Mouse (Mus musculus) right cerebral cortex, adult 2 months (tissue): Measurements from ENCODE around the gene Il9.
A peak's percentile ranks its signal among the peaks of the same experiment; 100 is the strongest.

Source experiments
- DNase-seq, 2 experiments: peaks; one replicate each; pipeline ENCODE4 v3.0.0; 2021 to 2022; ENCODE audit warnings: low spot score in 2 of 2

Il9 gene

DNA sequence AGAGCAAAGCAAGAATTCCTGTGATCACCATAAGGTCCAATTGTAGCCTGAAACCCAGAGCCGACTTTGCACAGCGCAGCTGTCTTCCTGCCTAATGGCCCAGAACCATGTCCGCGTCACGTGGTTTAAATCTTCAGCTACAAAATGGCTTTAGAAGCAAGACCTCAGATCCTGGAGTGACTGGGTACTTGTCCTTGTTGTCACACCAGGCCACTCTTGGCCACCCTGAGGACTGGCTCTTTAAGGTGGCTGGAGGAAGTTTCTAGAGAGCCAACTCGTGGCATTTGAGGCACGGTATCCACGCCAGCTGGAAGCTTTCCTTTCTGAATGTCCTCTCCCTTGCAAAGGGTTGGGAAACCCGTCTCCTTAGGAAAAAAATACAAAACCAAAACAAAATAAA, 10.1 kb downstream of the Il9 start:
- DNase-seq, result peak in 1 of 2 experiments; percentile 18

- DNase-seq, result no peak
Measured at GRCm38 (mm10) chr13:56471211-56471610, 10.8 kb downstream of the Il9 start.

DNA sequence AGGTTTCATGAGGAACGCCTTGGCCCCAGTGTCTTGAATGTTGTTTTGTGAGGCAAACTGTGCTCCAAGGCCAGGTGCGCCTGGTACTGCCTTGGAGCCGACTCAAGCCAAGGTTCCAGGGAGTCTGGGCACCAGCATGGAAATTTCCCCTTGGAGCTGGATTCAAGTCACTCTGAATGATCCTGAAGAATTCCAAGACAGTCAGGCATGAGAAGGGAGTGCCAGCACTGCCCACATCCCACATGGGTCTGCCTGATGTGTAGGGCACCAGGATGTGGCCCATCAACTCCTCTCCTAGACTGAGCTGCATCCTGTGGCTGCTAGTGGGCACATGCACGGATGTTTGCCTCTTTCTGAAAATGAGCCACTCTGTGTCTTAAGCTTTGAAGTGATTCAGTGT, 13.5 kb downstream of the Il9 start:
- DNase-seq, result no peak

- no peak for DNase-seq
Measured at GRCm38 (mm10) chr13:56467786-56468185, 14.3 kb downstream of the Il9 start.

DNA sequence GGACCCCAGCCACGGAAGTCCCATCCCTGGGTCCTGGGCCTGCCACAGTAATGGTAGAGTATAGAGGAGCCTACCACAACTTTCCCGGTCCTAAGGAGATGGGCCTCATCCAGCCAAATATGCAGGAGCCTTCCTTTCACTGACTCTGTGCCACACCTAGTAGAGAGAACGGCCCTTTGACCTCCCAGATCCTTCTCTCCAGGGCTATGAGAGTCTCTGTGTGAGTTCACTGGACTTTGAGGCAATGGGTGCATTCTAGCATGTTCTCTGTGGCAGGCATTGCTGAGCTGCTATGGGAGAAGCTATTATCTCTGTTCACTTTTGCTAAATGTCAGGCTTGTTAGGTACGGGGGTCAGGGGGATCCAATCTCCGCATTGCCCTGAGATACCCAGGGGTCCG, 18.3 kb downstream of the Il9 start:
- no peak for DNase-seq

GRCm38 (mm10) chr13:56463261-56463660, 18.8 kb downstream of the Il9 start:
- no peak for DNase-seq

- no peak for DNase-seq
Measured at GRCm38 (mm10) chr13:56462791-56463190, 19.3 kb downstream of the Il9 start.

DNA sequence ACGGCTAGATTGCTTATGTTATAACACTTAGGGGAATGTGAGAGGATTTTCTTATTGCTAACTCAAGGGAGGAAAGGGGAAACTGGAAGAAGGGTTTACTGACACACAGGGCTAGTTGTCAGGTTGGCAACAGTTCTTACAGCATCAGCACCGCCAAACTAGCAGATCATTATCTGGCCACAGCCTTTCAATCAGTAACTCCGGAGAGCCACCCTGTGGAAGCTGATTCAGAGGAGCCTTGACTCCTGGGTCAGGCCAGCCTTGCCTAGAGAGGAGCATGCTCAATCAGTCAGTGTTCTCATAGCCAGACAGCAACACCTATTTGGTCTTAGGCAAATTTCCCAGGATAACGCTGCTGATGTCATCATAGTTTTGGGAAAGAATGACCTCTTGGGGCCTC, 20.6 kb downstream of the Il9 start:
- DNase-seq, result no peak

DNA sequence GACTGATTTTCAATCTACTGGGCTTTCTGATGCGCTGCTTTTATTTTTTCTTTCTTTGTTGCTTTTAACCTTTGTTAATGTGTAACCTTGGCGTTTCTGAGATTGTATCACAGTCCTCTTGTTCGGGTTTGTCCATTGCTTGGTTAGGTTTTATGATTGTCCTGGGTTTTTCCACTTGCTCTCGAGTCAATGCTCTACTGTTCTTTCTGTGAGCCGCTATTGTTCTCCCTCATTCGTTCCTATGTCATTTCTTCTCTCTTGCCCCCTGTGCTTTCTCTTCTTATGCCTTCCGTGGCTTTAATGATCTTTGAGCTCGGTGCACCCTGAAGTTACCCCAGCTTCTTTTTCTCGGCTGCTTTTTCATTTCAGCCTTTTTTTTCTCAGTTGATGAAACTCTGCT, 24.0 kb downstream of the Il9 start:
- no peak for DNase-seq

- no peak for DNase-seq
Measured at GRCm38 (mm10) chr13:56450035-56450434, 32.0 kb downstream of the Il9 start.

GRCm38 (mm10) chr13:56449239-56450030, 32.6 kb downstream of the Il9 start:
- no peak for DNase-seq

- DNase-seq, result no peak
Measured at GRCm38 (mm10) chr13:56444996-56445395, 37.0 kb downstream of the Il9 start.

DNA sequence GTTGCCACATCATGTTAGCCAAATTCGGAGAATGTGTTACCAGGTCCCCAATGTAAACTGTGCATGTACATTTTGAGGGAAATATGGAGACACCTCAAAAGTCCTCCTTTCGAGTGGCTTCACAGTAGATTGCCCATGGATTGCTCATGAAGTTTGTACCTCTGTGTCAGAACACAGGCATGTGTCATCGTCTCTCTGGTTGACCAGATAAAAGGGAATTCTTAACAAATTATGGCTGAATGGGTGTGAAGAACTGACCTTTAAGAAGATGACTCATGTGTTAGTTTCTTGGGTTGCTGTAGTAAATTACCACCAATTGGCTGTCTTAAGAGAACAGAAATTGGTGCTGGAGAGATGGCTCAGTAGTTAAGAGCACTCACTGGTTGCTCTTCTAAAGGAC, 37.9 kb downstream of the Il9 start:
- DNase-seq, result no peak

DNA sequence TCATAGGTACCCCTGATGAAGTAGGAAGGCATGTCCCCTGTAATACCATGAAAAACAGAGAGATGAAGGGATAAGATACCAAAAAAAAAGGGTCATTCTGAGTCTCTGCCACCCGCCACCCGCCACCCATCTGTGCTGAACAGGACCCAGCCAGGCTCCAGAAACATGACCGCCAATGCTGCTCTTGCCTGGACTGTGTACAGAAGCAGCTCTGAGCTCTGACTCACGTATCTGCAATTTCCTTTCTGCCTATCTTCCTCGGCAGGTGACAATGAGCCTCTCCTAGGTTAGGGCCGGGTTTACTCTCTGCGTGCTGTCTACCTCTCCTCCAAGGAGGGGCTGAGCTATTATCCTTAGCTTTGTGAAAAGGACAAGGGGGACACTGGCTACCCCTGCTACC, 38.6 kb downstream of the Il9 start:
- DNase-seq, result no peak

- peak in 1 of 2 experiments; percentile 23 for DNase-seq
Measured at GRCm38 (mm10) chr13:56438211-56439075, 43.6 kb downstream of the Il9 start, which contains the start of gene Slc25a48. TSS of gene Slc25a48 (plus strand) at chr13:56438355.

DNA sequence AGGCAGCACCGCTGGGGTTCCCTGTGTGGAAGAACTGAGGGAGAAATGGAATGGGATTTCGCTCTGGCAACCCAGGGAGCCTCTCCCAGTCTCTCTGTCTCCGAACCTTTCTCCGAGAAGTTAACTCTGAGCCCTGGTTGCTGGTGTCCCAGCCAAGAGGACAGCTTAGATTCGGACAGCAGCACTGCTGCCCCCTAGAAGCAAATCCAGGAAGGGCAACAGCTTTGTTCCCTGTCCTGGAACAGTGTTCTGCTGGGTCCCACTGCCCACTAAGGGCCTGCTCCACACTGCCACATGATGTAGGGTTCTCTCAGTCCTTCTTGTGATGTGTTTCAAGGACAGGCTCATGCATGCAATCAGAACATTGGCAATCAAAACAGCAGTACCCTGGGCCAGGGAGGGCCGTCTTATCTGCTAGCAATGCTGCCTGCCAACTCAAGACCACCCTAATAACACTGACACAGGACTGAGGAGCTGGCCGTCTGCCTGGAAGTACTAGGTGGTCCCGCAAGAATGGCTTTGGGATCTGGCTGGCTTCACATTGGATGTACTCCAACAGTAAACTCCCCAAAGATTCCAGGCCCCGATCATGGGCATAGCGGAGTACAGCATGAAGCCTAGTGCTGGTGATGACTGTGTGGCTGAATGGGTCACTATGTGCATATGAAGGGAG, 46.3 kb downstream of the Il9 start:
- DNase-seq, result no peak

- DNase-seq, result no peak
Measured at GRCm38 (mm10) chr13:56434311-56434751, 47.7 kb downstream of the Il9 start.

- peak; percentile 60 to 70 for DNase-seq
Measured at GRCm38 (mm10) chr13:56433466-56433865, 48.6 kb downstream of the Il9 start.

GRCm38 (mm10) chr13:56432496-56432895, 49.5 kb downstream of the Il9 start:
- no peak for DNase-seq
